Mouse (Mus musculus): ENCODE results near the gene Oasl1. TPM values are rescaled to one million over a fixed set of nuclear protein-coding genes. Genes with fewer than 3 reads are reported as not detected.
A peak's percentile ranks its signal among the peaks of the same experiment; 100 is the strongest.
"Not testable (repeated sequence)": the region's sequence is repeated elsewhere in the genome, so short reads cannot be mapped to it uniquely, and the experiment has no call there.

Oasl1 gene
- polyA plus RNA-seq, 2 experiments: 0.39 to 0.59 TPM

DNA sequence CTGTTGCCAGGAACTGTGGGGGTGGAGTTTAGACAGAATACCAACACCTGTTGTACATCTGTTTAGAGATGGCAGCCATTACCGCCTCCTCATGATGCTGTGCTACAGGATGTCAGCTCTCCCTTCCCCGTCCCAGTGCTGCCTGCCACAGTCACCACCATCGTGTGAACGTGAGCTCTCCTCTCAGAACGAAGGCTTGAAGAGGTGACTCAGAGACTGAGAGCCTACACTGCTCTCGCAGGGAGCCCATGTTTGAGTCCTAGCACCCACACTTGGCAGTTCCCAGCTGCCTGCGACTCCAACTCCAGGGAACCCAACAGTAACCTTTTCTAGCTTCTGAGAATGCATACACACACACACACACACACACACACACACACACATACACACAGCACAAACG is 8.2 kb upstream of the Oasl1 start:
- DNase-seq (ENCODE audit: low spot score): peak; percentile 33
- H3K27me3 ChIP-seq (ENCODE audit: control insufficient read depth, insufficient read depth, low read length): no peaks in the 10 kb centered on the region
- H3K4me3 ChIP-seq (replicated peaks; ENCODE audit: low read length): no peak overlapping the region
- TF ChIP-seq POLR2A (IDR thresholded peaks at IDR 0.05; ENCODE audit: borderline replicate concordance, extremely low read depth, insufficient read depth, insufficient read length): no peak
- H3K27ac ChIP-seq (replicated peaks; ENCODE audit: low read depth, low read length): no peak overlapping the region
- no peak overlapping the region for H3K9ac ChIP-seq (ENCODE audit: low read depth, low read length, severe bottlenecking)
- ATAC-seq (ENCODE audit: low FRiP score, low read depth): no peak
- no peaks in the 10 kb centered on the region for H3K36me3 ChIP-seq (ENCODE audit: control insufficient read depth, insufficient read depth, low read length)
- H3K4me2 ChIP-seq (replicated peaks; ENCODE audit: low read depth, low read length, severe bottlenecking): no peak overlapping the region
- H3K9me3 ChIP-seq (ENCODE audit: control insufficient read depth, low read length): no peaks in the 10 kb centered on the region
- 52% methylated on average over 8 of the region's 8 CpGs for WGBS
- H3K4me1 ChIP-seq (ENCODE audit: control insufficient read depth, insufficient read depth, low read length): no peaks in the 10 kb centered on the region

DNA sequence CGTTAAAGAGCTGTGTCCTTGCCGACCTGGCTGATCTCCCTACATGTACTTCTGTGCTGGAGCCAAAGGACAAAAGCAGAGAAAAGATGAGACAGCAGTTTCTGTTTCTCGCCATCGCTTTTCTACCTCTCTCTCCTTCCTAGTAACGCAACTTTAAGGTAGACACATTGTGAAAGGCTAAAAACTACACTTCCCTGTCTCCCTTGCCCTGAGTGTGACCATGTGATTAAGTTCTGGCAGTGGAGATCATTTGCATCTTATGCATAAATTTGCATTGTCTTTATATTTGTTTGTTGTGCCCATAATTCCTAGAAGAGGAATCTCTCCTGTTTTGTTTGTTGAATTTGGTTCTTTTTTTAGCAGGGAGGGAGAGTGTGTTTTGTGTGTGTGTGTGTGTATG is 7.2 kb upstream of the Oasl1 start:
- H3K4me2 ChIP-seq (replicated peaks; ENCODE audit: low read depth, low read length, severe bottlenecking): no peak overlapping the region
- DNase-seq (ENCODE audit: low spot score) (no peak), ATAC-seq (ENCODE audit: low FRiP score, low read depth) (no peak)
- H3K36me3 ChIP-seq (ENCODE audit: control insufficient read depth, insufficient read depth, low read length): no peaks in the 10 kb centered on the region
- H3K9ac ChIP-seq (ENCODE audit: low read depth, low read length, severe bottlenecking): no peak overlapping the region
- WGBS: 81% methylated on average over 5 of the region's 5 CpGs
- H3K4me3 ChIP-seq (replicated peaks; ENCODE audit: low read length): no peak overlapping the region
- TF ChIP-seq POLR2A (IDR thresholded peaks at IDR 0.05; ENCODE audit: borderline replicate concordance, extremely low read depth, insufficient read depth, insufficient read length): no peak
- no peak overlapping the region for H3K27ac ChIP-seq (replicated peaks; ENCODE audit: low read depth, low read length)
- no peaks in the 10 kb centered on the region for H3K27me3 ChIP-seq (ENCODE audit: control insufficient read depth, insufficient read depth, low read length)
- no peaks in the 10 kb centered on the region for H3K9me3 ChIP-seq (ENCODE audit: control insufficient read depth, low read length)
- H3K4me1 ChIP-seq (ENCODE audit: control insufficient read depth, insufficient read depth, low read length): no peaks in the 10 kb centered on the region

DNA sequence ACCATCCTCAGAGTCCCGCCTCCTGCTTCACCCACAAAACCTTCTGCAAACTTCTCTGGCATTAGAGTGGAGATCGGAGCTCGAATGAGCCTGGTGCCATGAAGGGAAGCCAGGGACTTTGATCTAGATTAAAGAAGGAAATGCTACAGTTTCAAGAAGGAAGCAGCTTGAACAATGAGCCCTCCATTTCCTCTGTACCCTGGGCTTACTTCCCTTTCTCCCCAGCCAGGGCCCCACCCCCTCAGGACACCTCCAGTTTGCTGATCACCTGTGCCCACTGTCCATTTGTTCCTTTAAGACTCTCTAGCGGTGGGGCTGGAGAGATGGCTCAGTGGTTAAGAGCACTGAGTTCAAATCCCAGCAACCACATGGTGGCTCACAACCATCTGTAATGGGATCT is 6.3 kb upstream of the Oasl1 start:
- Histone ChIP-seq H3K4me3 (replicated peaks; ENCODE audit: low read length) (no peak overlapping the region), H3K27ac (replicated peaks; ENCODE audit: low read depth, low read length) (no peak overlapping the region), H3K36me3 (ENCODE audit: control insufficient read depth, insufficient read depth, low read length) (no peaks in the 10 kb centered on the region), H3K9ac (ENCODE audit: low read depth, low read length, severe bottlenecking) (no peak overlapping the region), H3K27me3 (ENCODE audit: control insufficient read depth, insufficient read depth, low read length) (no peaks in the 10 kb centered on the region), H3K4me2 (replicated peaks; ENCODE audit: low read depth, low read length, severe bottlenecking) (no peak overlapping the region), H3K4me1 (ENCODE audit: control insufficient read depth, insufficient read depth, low read length) (no peaks in the 10 kb centered on the region), H3K9me3 (ENCODE audit: control insufficient read depth, low read length) (no peaks in the 10 kb centered on the region)
- no peak for DNase-seq (ENCODE audit: low spot score)
- no peak for TF ChIP-seq POLR2A (IDR thresholded peaks at IDR 0.05; ENCODE audit: borderline replicate concordance, extremely low read depth, insufficient read depth, insufficient read length)
- WGBS: 95% methylated on average over 4 of the region's 4 CpGs
- ATAC-seq (ENCODE audit: low FRiP score, low read depth): no peak

DNA sequence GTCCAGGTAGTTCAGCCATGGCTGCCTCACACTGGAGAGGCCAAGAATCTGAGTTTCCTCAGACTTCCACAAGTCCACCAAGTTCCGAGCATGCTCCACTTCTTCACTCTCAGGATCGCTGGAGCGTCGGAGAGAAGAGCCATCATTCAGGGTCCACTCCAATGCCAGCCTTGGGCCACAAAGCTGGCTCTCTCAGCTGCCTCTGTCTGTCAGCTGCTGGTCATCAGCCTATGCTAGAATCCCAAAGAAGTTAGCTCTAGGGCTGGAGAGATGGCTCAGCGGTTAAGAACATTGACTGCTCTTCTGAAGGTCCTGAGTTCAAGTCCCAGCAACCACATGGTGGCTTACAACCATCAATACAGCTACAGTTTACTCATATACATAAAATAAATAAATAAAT is 5.7 kb upstream of the Oasl1 start:
- 93% methylated on average over 5 of the region's 5 CpGs for WGBS
- not testable (repeated sequence) for H3K4me3 ChIP-seq (replicated peaks; ENCODE audit: low read length); ATAC-seq (ENCODE audit: low FRiP score, low read depth)

DNA sequence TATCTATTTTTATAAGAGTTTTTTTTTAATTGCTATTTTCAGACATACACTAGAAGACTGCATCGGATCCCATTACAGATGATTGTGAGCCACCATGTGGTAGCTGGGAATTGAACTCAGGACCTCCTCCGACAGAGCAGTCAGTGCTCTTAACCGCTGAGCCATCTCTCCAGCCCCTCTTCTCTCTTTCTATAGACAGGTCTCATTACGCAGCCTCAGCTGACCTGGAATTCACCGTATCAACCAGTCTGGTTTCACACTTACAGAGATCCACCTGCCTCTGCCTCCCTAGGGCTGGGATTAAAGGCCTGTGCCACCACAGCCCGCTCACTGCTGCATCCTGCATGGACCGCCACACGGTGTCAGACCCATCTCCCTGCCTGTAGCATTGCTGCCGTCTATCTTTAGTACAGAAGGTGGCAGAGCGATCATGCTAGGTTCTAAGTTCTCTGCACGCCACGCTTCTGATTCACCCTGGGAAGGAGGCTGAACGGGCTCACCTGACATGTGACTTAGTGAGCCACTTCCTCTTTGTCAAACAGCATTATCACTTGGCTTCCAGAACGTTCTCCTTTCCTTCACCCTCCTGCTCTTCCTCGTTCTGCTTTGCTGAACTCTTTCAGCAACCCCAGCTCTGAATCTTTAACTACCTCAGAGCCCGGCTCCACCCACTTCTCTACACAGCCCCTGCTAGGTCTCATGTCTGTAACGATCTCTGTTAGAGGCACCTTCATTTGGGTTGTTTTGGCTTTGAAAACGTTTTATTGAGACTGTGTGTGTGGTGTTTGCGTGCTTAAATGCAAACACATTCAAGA is 1.3 kb upstream of the Oasl1 start:
- Histone ChIP-seq H3K9ac (ENCODE audit: low read depth, low read length, severe bottlenecking) (no peak overlapping the region), H3K36me3 (ENCODE audit: control insufficient read depth, insufficient read depth, low read length) (no peaks in the 10 kb centered on the region), H3K27ac (replicated peaks; ENCODE audit: low read depth, low read length) (no peak overlapping the region), H3K27me3 (ENCODE audit: control insufficient read depth, insufficient read depth, low read length) (no peaks in the 10 kb centered on the region), H3K4me1 (ENCODE audit: control insufficient read depth, insufficient read depth, low read length) (peaks cover 7% of the 10 kb centered on the region; the same call in 1 of the 2 replicates), H3K4me2 (replicated peaks; ENCODE audit: low read depth, low read length, severe bottlenecking) (no peak overlapping the region), H3K4me3 (replicated peaks; ENCODE audit: low read length) (no peak overlapping the region), H3K9me3 (ENCODE audit: control insufficient read depth, low read length) (no peaks in the 10 kb centered on the region)
- ATAC-seq (ENCODE audit: low FRiP score, low read depth) (no peak), DNase-seq (ENCODE audit: low spot score) (no peak)
- TF ChIP-seq POLR2A (IDR thresholded peaks at IDR 0.05; ENCODE audit: borderline replicate concordance, extremely low read depth, insufficient read depth, insufficient read length): no peak
- WGBS: 67% methylated on average over 19 of the region's 19 CpGs

More for the DNA sequence above, 5.7 kb upstream of the Oasl1 start:
- H3K36me3 ChIP-seq (ENCODE audit: control insufficient read depth, insufficient read depth, low read length); H3K4me2 ChIP-seq (replicated peaks; ENCODE audit: low read depth, low read length, severe bottlenecking); H3K27me3 ChIP-seq (ENCODE audit: control insufficient read depth, insufficient read depth, low read length); H3K27ac ChIP-seq (replicated peaks; ENCODE audit: low read depth, low read length); DNase-seq (ENCODE audit: low spot score); H3K9ac ChIP-seq (ENCODE audit: low read depth, low read length, severe bottlenecking); H3K4me1 ChIP-seq (ENCODE audit: control insufficient read depth, insufficient read depth, low read length); H3K9me3 ChIP-seq (ENCODE audit: control insufficient read depth, low read length): not testable (repeated sequence)
